11 mouse cellular contexts compared by ENCODE assay signal in the genomic region with DNA sequence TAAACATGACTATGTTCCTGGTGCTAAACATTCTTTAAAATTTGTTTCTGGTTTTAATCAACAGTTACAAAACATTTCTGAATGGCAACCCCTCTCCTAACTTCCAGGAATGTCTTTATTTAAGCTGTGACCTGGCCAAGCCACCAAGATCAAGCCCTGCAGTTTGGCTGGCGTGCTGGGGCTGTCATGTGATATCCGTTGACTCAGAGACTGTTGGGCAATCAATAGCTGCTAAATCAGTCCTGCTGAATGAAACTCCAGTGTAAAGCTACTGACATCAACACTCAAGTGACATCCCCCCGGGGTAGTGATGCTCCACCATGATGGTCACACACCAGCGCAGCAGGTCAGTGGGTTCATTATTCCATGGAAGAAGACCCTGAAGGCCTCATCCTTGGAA. TPM values are rescaled to one million over a fixed set of nuclear protein-coding genes. Genes with fewer than 3 reads are reported as not detected.
DNase-seq lines count a peak whose midpoint lies in the region; ATAC-seq lines count a peak whose summit lies in the region.
"Had no signal": no experiment of that assay in that cellular context is flagged by ENCODE, and none has a peak within 500 bp of the region (broad histone marks: within the 10 kb centered on the region; RNA-seq: fewer than 3 reads in every experiment).

No protein-coding gene starts in this region.

- 88% methylated on average over 4 of the region's 4 CpGs for whole genome bisulfite sequencing in forebrain, embryonic 11.5 days

- no peaks in the 10 kb centered on the region for H3K27me3 ChIP-seq in forebrain, embryonic 11.5 days (ENCODE audit: control insufficient read depth, insufficient read depth, low read length)
- H3K27me3 ChIP-seq: embryonic facial prominence, embryonic 15.5 days; limb, embryonic 13.5 days; midbrain, embryonic 15.5 days had no signal

- no peaks in the 10 kb centered on the region for H3K4me1 ChIP-seq in forebrain, embryonic 11.5 days (replicated peaks; ENCODE audit: control insufficient read depth, insufficient read depth, low read length)
- H3K4me1 ChIP-seq: embryonic facial prominence, embryonic 15.5 days; limb, embryonic 13.5 days; midbrain, embryonic 15.5 days had no signal

- H3K36me3 ChIP-seq in forebrain, embryonic 11.5 days (ENCODE audit: control insufficient read depth, insufficient read depth, low read length), result no peaks in the 10 kb centered on the region
- H3K36me3 ChIP-seq: embryonic facial prominence, embryonic 15.5 days; limb, embryonic 13.5 days; midbrain, embryonic 15.5 days had no signal

- H3K27ac ChIP-seq in forebrain, embryonic 11.5 days (ENCODE audit: low read depth, low read length), result no peak overlapping the region
- H3K27ac ChIP-seq: embryonic facial prominence, embryonic 15.5 days; limb, embryonic 13.5 days; midbrain, embryonic 15.5 days had no signal

- H3K4me2 ChIP-seq in forebrain, embryonic 11.5 days (ENCODE audit: low read depth, low read length, severe bottlenecking), result no peak overlapping the region
- H3K4me2 ChIP-seq: embryonic facial prominence, embryonic 15.5 days; limb, embryonic 13.5 days; midbrain, embryonic 15.5 days had no signal

- intact Hi-C loops in heart, postnatal 25 days (cut with DNase I), result no loop called here

- peak; percentile 53 for DNase-seq in layer of hippocampus, adult 11-12 months (ENCODE audit: low spot score)
- no peak for DNase-seq in layer of hippocampus, adult 8-10 months (ENCODE audit: low spot score in 2 of 2)
- DNase-seq in adrenal gland, postnatal 14 days, result peak; percentile 76
- peak; percentile 23 for DNase-seq in heart, postnatal 25 days (ENCODE audit: low spot score)
- DNase-seq in embryo, embryonic 9.5 days (ENCODE audit: extremely low spot score), result no peak
- DNase-seq in forebrain, embryonic 11.5 days (ENCODE audit: low spot score), result no peak
- no peak for DNase-seq in frontal cortex, postnatal 36 days (ENCODE audit: low spot score in 2 of 2)

- no peak overlapping the region for H3K4me3 ChIP-seq in forebrain, embryonic 11.5 days (ENCODE audit: low read depth, low read length)
- H3K4me3 ChIP-seq: embryonic facial prominence, embryonic 15.5 days; limb, embryonic 13.5 days; midbrain, embryonic 15.5 days had no signal

- H3K9me3 ChIP-seq in forebrain, embryonic 11.5 days (ENCODE audit: control insufficient read depth, low read length), result no peaks in the 10 kb centered on the region
- H3K9me3 ChIP-seq: embryonic facial prominence, embryonic 15.5 days; limb, embryonic 13.5 days; midbrain, embryonic 15.5 days had no signal

- no peak overlapping the region for H3K9ac ChIP-seq in forebrain, embryonic 11.5 days (ENCODE audit: low read length)
- H3K9ac ChIP-seq: embryonic facial prominence, embryonic 15.5 days; limb, embryonic 13.5 days; midbrain, embryonic 15.5 days had no signal

- peak; percentile 44; the same call in 1 of the 2 replicates for ATAC-seq in monocyte, adult 5-6 weeks (replicated peaks; ENCODE audit: insufficient number of reproducible peaks, low FRiP score, low TSS enrichment, poor library complexity, severe bottlenecking)
- ATAC-seq in forebrain, embryonic 11.5 days (replicated peaks; ENCODE audit: low FRiP score), result no peak
- ATAC-seq: midbrain, embryonic 15.5 days had no signal

RNA-seq across cellular contexts. Expression of a gene that starts 12.7 kb away (rescaled TPM):
- total RNA-seq in layer of hippocampus, adult 8-10 months (2022), result 100 to 1,000 TPM; 163 to 188 (median 179) TPM
- 44.9 and 45.2 TPM in 2 replicates for total RNA-seq in adrenal gland, postnatal 14 days (2021)
- 10 to 100 TPM; 27.3 to 34.0 TPM for total RNA-seq in heart, postnatal 25 days (2021)
- total RNA-seq in monocyte, adult 5-6 weeks (2017), result 3.4 to 4.2 TPM (median 4.1 TPM) in 3 replicates
- polyA plus RNA-seq in forebrain, embryonic 11.5 days (2014; fragmentation: Nextera tagmentation; extraction: Ambion mirVana), result 36.1 and 39.7 TPM in 2 replicates

Comparison
In these comparisons a context has a peak if more than half of its experiments do, and no peak if none do; other contexts are left out.
1. DNase-seq: peak in layer of hippocampus, adult 11-12 months (single experiment), adrenal gland, postnatal 14 days (single experiment) and heart, postnatal 25 days (single experiment); none in layer of hippocampus, adult 8-10 months (0 of 2), embryo, embryonic 9.5 days (single experiment), forebrain, embryonic 11.5 days (single experiment) and frontal cortex, postnatal 36 days (0 of 2).